Mouse (Mus musculus) midbrain, postnatal 0 days (tissue): Measurements from ENCODE around the gene Ly6g6c. TPM values are rescaled to one million over a fixed set of nuclear protein-coding genes. Genes with fewer than 3 reads are reported as not detected.
A peak's percentile ranks its signal among the peaks of the same experiment; 100 is the strongest.

Experiments
- ATAC-seq: fragments of 200-750 bp; cut with Nextera tagmentation; 2 replicates; pipeline ENCODE4 v1.8.0; 2017; ENCODE audit warnings: moderate number of reproducible peaks, mild to moderate bottlenecking, moderate TSS enrichment, moderate library complexity; ENCODE audit not compliant: low FRiP score
- DNase-seq: peaks from one replicate; pipeline ENCODE4 v3.0.0-alpha.2; 2015; ENCODE audit warnings: low spot score
- H3K27ac ChIP-seq: fragments of 300-500 bp; sonication (generic); 2 replicates; pipeline ENCODE4 v1.5.1; 2014; ENCODE audit warnings: low read depth, mild to moderate bottlenecking, low read length, mixed read lengths
- H3K27me3 ChIP-seq: fragments of 300-500 bp; sonication (generic); 2 replicates; pipeline ENCODE4 v1.6.1; 2014; ENCODE audit warnings: low read length, control low read depth, mixed read lengths; ENCODE audit not compliant: insufficient read depth
- H3K36me3 ChIP-seq: fragments of 300-500 bp; sonication (generic); 2 replicates; pipeline ENCODE4 v1.6.1; 2014; ENCODE audit warnings: low read length, control low read depth, mixed read lengths; ENCODE audit not compliant: insufficient read depth
- H3K4me1 ChIP-seq: fragments of 300-500 bp; sonication (generic); 2 replicates; pipeline ENCODE4 v1.6.1; 2014; ENCODE audit warnings: mild to moderate bottlenecking, control low read depth, antibody characterized with exemption, low read length, mixed read lengths; ENCODE audit not compliant: insufficient read depth
- H3K4me2 ChIP-seq: fragments of 300-500 bp; sonication (generic); 2 replicates; pipeline ENCODE4 v1.6.1; 2014; ENCODE audit warnings: low read depth, mild to moderate bottlenecking, low read length, mixed read lengths; ENCODE audit not compliant: poor library complexity, severe bottlenecking
- H3K4me3 ChIP-seq: fragments of 300-500 bp; sonication (generic); 2 replicates; pipeline ENCODE4 v1.5.1; 2014; ENCODE audit warnings: low read depth, mild to moderate bottlenecking, low read length, moderate library complexity
- H3K9ac ChIP-seq: fragments of 300-500 bp; sonication (generic); replicated peaks from 2 replicates; pipeline ENCODE4 v1.6.1; 2014; ENCODE audit warnings: mild to moderate bottlenecking, low read length, moderate library complexity, mixed read lengths; ENCODE audit not compliant: poor library complexity, severe bottlenecking
- H3K9me3 ChIP-seq: fragments of 300-500 bp; sonication (generic); 2 replicates; pipeline ENCODE4 v1.6.1; 2016; ENCODE audit warnings: low read length, control low read depth
- CTCF ChIP-seq: IDR thresholded peaks from 2 replicates; pipeline ENCODE4 v1.5.1; 2016; ENCODE audit warnings: antibody characterized with exemption, mild to moderate bottlenecking
- WGBS: fragments of 180-500 bp; shearing (Covaris S2); extraction: QIAGEN DNeasy Blood & Tissue Kit; methylation state at CpG from one replicate; pipeline ENCODE4 v1.1.7; 2014; 5-methylcytosine and 5-hydroxymethylcytosine counted together
- polyA plus RNA-seq: library from polyadenylated mRNA; unstranded; fragments of >200 nt; fragmentation: Nextera tagmentation; extraction: Ambion mirVana; gene quantifications from 2 replicates; pipeline ENCODE4 v1.2.1, GENCODE M21; 2015
- total RNA-seq: library from RNA; depleted of rRNA; stranded (reverse); fragments of >200 nt; gene quantifications from 2 replicates; pipeline ENCODE4 v1.2.3, GENCODE M21; 2014

The Ly6g6c gene
- total and polyA plus RNA-seq, 2 experiments from 2014 or later, result 2.4 TPM; not detected in 1

DNA sequence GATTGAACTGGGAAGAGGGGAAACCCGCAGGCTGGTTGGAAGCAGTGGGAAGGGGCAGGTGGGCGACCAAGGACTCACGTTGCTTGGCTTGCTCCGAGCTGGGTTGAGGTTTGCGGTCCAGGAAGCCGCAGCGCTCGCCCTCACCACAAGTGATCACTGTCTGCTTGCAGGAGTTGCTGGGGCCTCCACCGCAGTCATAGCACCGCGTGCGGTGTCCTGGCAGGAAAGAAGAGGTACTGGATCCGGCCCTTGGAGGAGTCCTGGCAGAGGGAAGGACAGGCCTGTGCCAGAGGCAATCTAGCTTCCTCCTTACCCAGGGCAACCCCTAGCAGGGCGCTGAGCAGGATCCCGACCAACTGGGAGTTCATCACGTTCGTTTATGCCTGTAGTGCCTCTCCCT lies 8.9 kb downstream of the Ly6g6c start:
- H3K4me3 ChIP-seq, result no peak overlapping the region
- H3K9ac ChIP-seq, result no peak overlapping the region
- WGBS, result 57% methylated on average over 17 of the region's 17 CpGs
- ATAC-seq (no peak), DNase-seq (no peak)
- no peaks in the 10 kb centered on the region for H3K36me3 ChIP-seq
- no peak for TF ChIP-seq CTCF
- no peak overlapping the region for H3K27ac ChIP-seq
- H3K4me1 ChIP-seq, result no peaks in the 10 kb centered on the region
- H3K4me2 ChIP-seq, result no peak overlapping the region
- no peaks in the 10 kb centered on the region for H3K9me3 ChIP-seq
- no peaks in the 10 kb centered on the region for H3K27me3 ChIP-seq

DNA sequence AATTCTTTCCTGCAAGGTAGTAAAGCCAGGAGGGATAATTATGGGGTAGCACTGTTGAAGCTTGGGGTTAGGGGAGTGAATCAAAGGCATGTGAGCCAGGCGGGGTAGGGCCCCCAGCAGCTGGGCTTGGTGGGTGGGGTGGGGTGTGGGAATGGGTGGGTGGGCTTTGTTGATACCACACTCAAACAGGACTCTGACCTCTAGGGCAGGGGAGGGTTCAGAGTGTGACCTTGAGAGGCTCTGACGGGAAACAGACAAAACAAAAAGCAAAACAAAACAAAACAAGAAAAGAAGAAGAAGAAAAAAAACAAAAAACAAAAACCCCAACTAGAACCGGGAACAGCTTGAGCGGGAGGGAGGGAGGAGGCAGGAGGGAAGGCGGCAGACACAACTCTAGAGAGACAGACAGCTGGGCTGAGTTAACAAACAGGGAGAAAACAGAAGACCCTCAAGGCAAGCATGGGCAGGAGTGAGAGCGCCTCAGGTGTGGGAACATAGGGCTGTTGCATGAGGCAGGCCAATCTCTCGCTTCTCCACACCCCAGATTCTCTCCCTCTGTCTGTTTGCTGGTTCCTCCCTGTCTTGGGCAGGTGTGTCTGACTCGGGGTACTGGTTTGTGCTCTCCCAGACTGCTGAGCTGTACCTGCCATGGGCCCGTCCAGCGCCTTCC lies 11.5 kb downstream of the Ly6g6c start, which contains the start of gene Ly6g6e:
Gene Ly6g6e, plus strand, starts transcription at position 396 of the 670 bp plus-strand sequence.
- Histone ChIP-seq H3K36me3 (no peaks in the 10 kb centered on the region), H3K27me3 (no peaks in the 10 kb centered on the region), H3K4me1 (no peaks in the 10 kb centered on the region), H3K4me3 (peak within 1 kb of the TSS; percentile 18; the same call in 1 of the 2 replicates), H3K9me3 (no peaks in the 10 kb centered on the region), H3K27ac (no peak within 1 kb of the TSS), H3K9ac (no peak within 1 kb of the TSS), H3K4me2 (peak within 1 kb of the TSS; percentile 35)
- no peak for DNase-seq
- no peak for ATAC-seq
- TF ChIP-seq CTCF, result no peak
- 40% methylated on average over 10 of the region's 10 CpGs for WGBS

DNA sequence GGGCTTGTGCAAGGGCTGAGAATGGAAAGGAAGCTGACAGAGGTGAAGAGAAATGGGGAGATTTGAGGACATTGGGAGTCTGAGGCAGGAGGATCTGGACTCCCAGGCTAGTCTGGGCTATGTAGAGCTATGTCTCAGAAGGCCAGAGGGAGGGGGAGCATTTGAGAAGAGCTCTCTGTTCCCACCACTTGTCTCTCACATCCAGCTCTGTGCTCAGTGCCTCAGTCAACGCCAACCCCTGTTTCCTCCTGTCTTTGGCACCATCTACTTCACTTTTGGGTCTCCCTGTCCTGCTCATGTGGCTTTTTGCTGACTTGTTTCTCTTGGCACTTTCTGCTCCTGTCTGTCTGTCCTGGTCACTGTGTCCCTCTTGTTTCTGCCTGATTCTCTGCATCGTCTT lies 12.1 kb downstream of the Ly6g6c start:
- no peaks in the 10 kb centered on the region for H3K9me3 ChIP-seq
- 40% methylated on average over 2 of the region's 2 CpGs for WGBS
- no peaks in the 10 kb centered on the region for H3K27me3 ChIP-seq
- ATAC-seq, result no peak
- peak overlapping the region; percentile 18; the same call in 1 of the 2 replicates for H3K4me3 ChIP-seq
- H3K36me3 ChIP-seq, result no peaks in the 10 kb centered on the region
- no peak overlapping the region for H3K9ac ChIP-seq
- peak overlapping the region; percentile 35 for H3K4me2 ChIP-seq
- H3K27ac ChIP-seq, result no peak overlapping the region
- H3K4me1 ChIP-seq, result no peaks in the 10 kb centered on the region
- TF ChIP-seq CTCF, result no peak
- DNase-seq, result no peak

DNA sequence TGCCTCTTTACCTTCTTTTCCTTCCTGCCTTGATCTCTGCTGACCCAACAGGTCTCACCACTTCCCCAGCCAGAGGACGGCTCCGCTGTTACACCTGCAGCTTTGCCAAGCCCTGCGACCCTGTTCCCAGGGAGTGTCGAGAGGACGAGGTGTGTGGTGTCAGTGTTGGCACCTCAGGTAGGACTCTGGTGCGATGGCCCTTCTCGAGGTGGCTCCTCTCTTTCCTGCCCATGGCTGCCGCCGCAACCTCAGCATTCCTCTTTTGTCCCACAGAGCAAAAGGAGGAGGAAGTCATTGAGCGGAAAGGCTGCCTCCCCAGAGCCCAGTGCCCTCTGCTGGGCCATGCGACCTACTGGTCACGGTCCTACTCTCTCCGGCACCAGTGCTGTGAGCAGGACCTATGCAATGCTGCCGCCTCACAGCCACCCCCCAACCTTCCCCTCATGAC lies 12.6 kb downstream of the Ly6g6c start, which contains the start of gene Ly6g6d:
Gene Ly6g6d, minus strand, starts transcription at position 280 of the 448 bp plus-strand sequence.
- H3K27ac ChIP-seq, result no peak within 1 kb of the TSS
- H3K36me3 ChIP-seq, result no peaks in the 10 kb centered on the region
- no peaks in the 10 kb centered on the region for H3K9me3 ChIP-seq
- H3K4me3 ChIP-seq, result peak within 1 kb of the TSS; percentile 18; the same call in 1 of the 2 replicates
- peak; percentile 57 for TF ChIP-seq CTCF
- ATAC-seq (peak; percentile 58; the same call in 1 of the 2 replicates), DNase-seq (peak; percentile 18)
- 12% methylated on average over 14 of the region's 14 CpGs for WGBS
- H3K4me1 ChIP-seq, result no peaks in the 10 kb centered on the region
- H3K4me2 ChIP-seq, result peak within 1 kb of the TSS; percentile 35
- no peak within 1 kb of the TSS for H3K9ac ChIP-seq
- H3K27me3 ChIP-seq, result no peaks in the 10 kb centered on the region

DNA sequence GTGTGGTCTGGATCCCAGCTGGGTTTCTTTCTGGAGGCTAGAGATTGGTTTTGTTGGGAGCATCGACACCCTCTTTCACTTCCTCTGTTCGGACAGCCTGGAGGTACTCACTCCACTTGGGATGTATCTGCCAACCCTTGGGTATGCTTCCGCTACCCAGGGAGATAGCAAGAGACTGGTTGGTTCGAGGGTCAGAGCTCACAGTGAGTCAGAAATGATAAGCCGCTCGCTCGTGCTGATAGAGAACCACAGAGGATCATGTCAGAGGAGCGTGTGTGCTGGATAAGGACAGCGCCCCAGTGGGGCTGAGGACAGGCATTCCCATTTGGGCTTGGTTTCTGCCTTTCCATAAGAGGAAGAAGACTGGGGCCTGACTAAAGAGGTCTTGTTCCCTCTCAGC lies 14.6 kb downstream of the Ly6g6c start:
- no peak overlapping the region for H3K4me3 ChIP-seq
- DNase-seq (no peak), ATAC-seq (no peak)
- H3K9me3 ChIP-seq, result no peaks in the 10 kb centered on the region
- H3K4me2 ChIP-seq, result no peak overlapping the region
- no peaks in the 10 kb centered on the region for H3K27me3 ChIP-seq
- H3K4me1 ChIP-seq, result no peaks in the 10 kb centered on the region
- 62% methylated on average over 9 of the region's 9 CpGs for WGBS
- H3K36me3 ChIP-seq, result no peaks in the 10 kb centered on the region
- H3K27ac ChIP-seq, result no peak overlapping the region
- no peak for TF ChIP-seq CTCF
- no peak overlapping the region for H3K9ac ChIP-seq

DNA sequence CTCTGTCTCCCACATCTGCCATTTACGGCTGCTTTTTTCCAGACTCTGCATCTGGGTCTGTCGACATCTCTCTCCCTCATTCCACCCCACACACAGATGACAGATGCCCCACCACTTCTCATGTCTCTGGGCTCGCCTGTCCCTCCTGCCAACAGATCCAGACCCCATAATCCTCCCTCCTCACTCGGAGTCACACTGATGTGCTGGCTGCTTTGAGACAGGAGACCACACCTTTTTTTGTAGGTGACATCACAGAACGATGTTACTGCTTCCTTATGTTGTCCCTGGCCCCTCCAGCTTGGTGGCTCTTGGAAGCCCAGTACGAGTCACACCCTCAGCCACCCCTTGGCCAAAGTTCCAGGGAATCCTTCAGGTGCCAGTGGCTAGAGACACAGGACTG lies 15.1 kb downstream of the Ly6g6c start:
- Histone ChIP-seq H3K36me3 (no peaks in the 10 kb centered on the region), H3K4me2 (no peak overlapping the region), H3K9ac (no peak overlapping the region), H3K27me3 (no peaks in the 10 kb centered on the region), H3K4me1 (no peaks in the 10 kb centered on the region), H3K4me3 (no peak overlapping the region), H3K27ac (no peak overlapping the region), H3K9me3 (no peaks in the 10 kb centered on the region)
- WGBS, result 70% methylated on average over 6 of the region's 6 CpGs
- no peak for DNase-seq
- TF ChIP-seq CTCF, result no peak
- ATAC-seq, result no peak
